29 mouse cellular contexts compared by ENCODE assay signal in the genomic region with DNA sequence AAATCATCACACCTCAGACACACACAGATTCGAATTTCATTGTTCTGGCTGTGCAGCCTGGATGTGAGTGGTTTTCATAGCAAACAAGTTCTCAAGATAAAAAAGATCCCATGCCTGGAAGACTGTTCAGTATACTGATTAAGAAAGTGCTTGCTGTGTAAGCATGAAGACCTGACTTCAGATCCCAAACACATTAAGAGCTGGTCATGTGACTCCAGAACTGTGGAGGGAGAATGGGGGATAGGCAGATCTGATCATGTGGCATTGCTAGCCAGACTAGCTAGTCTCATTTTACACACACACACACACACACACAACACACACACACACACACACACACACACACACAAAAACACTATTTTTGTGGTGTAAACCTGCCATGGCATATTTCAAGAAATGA.
"Had no signal": no experiment of that assay in that cellular context is flagged by ENCODE, and none has a peak within 500 bp of the region (broad histone marks: within the 10 kb centered on the region; RNA-seq: fewer than 3 reads in every experiment).

No protein-coding gene starts in this region.

- DNase-seq: heart, postnatal 10 days; heart, postnatal 14 days; heart, postnatal 36 days; heart, postnatal 4 days; kidney, adult 11 months; kidney, adult 18-20 months; kidney, adult 2 months; kidney, adult 9 months; kidney, postnatal 10 days; kidney, postnatal 14 days; kidney, postnatal 25 days; kidney, postnatal 36 days; kidney, postnatal 4 days; layer of hippocampus, adult 9-11 months; layer of hippocampus, postnatal 36 days had no signal

- H3K27me3 ChIP-seq: hindbrain, embryonic 12.5 days; hindbrain, embryonic 13.5 days; hindbrain, embryonic 15.5 days; intestine, embryonic 15.5 days; kidney, embryonic 15.5 days had no signal

- H3K4me2 ChIP-seq: heart, embryonic 11.5 days; heart, embryonic 12.5 days; heart, embryonic 13.5 days; heart, embryonic 15.5 days; hindbrain, embryonic 12.5 days; hindbrain, embryonic 13.5 days; hindbrain, embryonic 14.5 days; hindbrain, embryonic 15.5 days; intestine, embryonic 15.5 days; kidney, embryonic 15.5 days had no signal

- H3K4me3 ChIP-seq: heart, embryonic 10.5 days; heart, embryonic 12.5 days; heart, embryonic 13.5 days; heart, embryonic 15.5 days; hindbrain, embryonic 10.5 days; hindbrain, embryonic 12.5 days; hindbrain, embryonic 13.5 days; hindbrain, embryonic 15.5 days; intestine, embryonic 15.5 days; kidney, embryonic 15.5 days; layer of hippocampus, adult 2 months; left cerebral cortex, adult 2 months had no signal

- H3K36me3 ChIP-seq: heart, embryonic 10.5 days; heart, embryonic 12.5 days; heart, embryonic 13.5 days; heart, embryonic 15.5 days; hindbrain, embryonic 10.5 days; hindbrain, embryonic 12.5 days; hindbrain, embryonic 13.5 days; hindbrain, embryonic 15.5 days; intestine, embryonic 15.5 days; kidney, embryonic 15.5 days had no signal
